Comparison of ENCODE assay signal across 24 mouse cellular contexts in the genomic region with DNA sequence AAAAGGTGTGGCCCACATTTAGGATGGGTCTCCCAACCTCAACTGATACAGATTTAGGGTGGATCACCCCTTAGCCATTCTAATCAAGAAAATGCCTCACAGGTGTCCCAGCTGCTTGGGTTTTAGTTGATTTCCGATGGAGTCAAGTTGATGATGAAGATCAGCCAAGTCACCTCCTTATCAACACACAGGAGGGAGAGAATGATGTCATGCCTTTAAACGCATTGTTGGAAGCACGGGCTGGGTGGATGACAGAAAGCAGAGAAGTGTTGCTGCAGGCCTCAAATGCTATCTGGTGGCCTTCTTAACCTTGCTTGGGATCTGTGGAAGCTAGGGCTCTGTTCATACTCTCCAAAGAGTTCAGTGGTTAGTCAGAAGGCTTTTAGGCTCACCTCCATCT. TPM values are rescaled to one million over a fixed set of nuclear protein-coding genes. Genes with fewer than 3 reads are reported as not detected.
DNase-seq lines count a peak whose midpoint lies in the region; ATAC-seq lines count a peak whose summit lies in the region.
"Had no signal": no experiment of that assay in that cellular context is flagged by ENCODE, and none has a peak within 500 bp of the region (broad histone marks: within the 10 kb centered on the region; RNA-seq: fewer than 3 reads in every experiment).

No protein-coding gene starts in this region.

- H3K9ac ChIP-seq in liver, embryonic 13.5 days = no peak overlapping the region
- no peak overlapping the region for H3K9ac ChIP-seq in liver, embryonic 16.5 days (ENCODE audit: low read depth, low read length)
- H3K9ac ChIP-seq: forebrain, embryonic 13.5 days; forebrain, postnatal 0 days; hindbrain, embryonic 12.5 days had no signal

- H3K4me3 ChIP-seq in liver, embryonic 13.5 days (replicated peaks) = no peak overlapping the region
- H3K4me3 ChIP-seq in liver, embryonic 16.5 days (ENCODE audit: low read depth, low read length) = no peak overlapping the region
- H3K4me3 ChIP-seq: embryonic facial prominence, embryonic 10.5 days; forebrain, embryonic 13.5 days; gastrocnemius, adult 2 months; hindbrain, embryonic 12.5 days had no signal

- H3K4me1 ChIP-seq in liver, embryonic 13.5 days (replicated peaks) = peaks cover 58% of the 10 kb centered on the region
- H3K4me1 ChIP-seq in liver, embryonic 16.5 days (ENCODE audit: control insufficient read depth, low read depth, low read length) = peaks cover 29% of the 10 kb centered on the region
- H3K4me1 ChIP-seq: forebrain, embryonic 13.5 days had no signal

- H3K4me2 ChIP-seq in liver, embryonic 13.5 days = 0 out of 2 replicates have a peak overlapping the region, but pooled peaks have one; percentile 13
- no peak overlapping the region for H3K4me2 ChIP-seq in liver, embryonic 16.5 days (ENCODE audit: low read depth, low read length)
- H3K4me2 ChIP-seq: forebrain, embryonic 13.5 days; hindbrain, embryonic 12.5 days had no signal

- no peaks in the 10 kb centered on the region for H3K27me3 ChIP-seq in liver, embryonic 13.5 days
- H3K27me3 ChIP-seq in liver, embryonic 16.5 days (ENCODE audit: control insufficient read depth, insufficient read depth, low read depth, low read length) = no peaks in the 10 kb centered on the region
- H3K27me3 ChIP-seq: forebrain, embryonic 13.5 days; hindbrain, embryonic 12.5 days; Patski had no signal

- no peaks in the 10 kb centered on the region for H3K9me3 ChIP-seq in liver, embryonic 13.5 days (replicated peaks)
- H3K9me3 ChIP-seq in liver, embryonic 16.5 days (replicated peaks; ENCODE audit: control insufficient read depth, low read length) = no peaks in the 10 kb centered on the region
- H3K9me3 ChIP-seq: embryonic facial prominence, embryonic 10.5 days; forebrain, embryonic 13.5 days; hindbrain, embryonic 12.5 days had no signal

- H3K27ac ChIP-seq in liver, embryonic 13.5 days = peak overlapping the region; percentile 72
- H3K27ac ChIP-seq in liver, embryonic 16.5 days (ENCODE audit: low read length) = peak overlapping the region; percentile 42
- H3K27ac ChIP-seq: embryonic facial prominence, embryonic 10.5 days; forebrain, embryonic 13.5 days; gastrocnemius, adult 2 months; hindbrain, embryonic 12.5 days had no signal

- 37% methylated on average over 3 of the region's 3 CpGs for WGBS in liver, embryonic 13.5 days (ENCODE audit: insufficient replicate concordance)
- 41% methylated on average over 3 of the region's 3 CpGs for WGBS in liver, embryonic 16.5 days (ENCODE audit: insufficient replicate concordance)

- DNase-seq in heart, adult 11 months = peak; percentile 78
- no peak for DNase-seq in heart, adult 9 months (ENCODE audit: low spot score in 2 of 2)
- no peak for DNase-seq in liver, embryonic 13.5 days
- DNase-seq in liver = no peak
- no peak for DNase-seq in adrenal gland, adult (ENCODE audit: inconsistent age in 2 of 2, low spot score in 1 of 2)
- DNase-seq in layer of hippocampus, adult 9-10 months (ENCODE audit: low spot score) = no peak
- DNase-seq: adrenal gland, adult 8-10 months; adrenal gland, postnatal 36 days; cerebellum, adult 2 months; cerebellum, postnatal 10 days; forebrain, postnatal 0 days; gastrocnemius, adult 2 months; gastrocnemius, postnatal 25 days; heart, postnatal 10 days; heart, postnatal 4 days had no signal

- H3K36me3 ChIP-seq in liver, embryonic 13.5 days = no peaks in the 10 kb centered on the region
- H3K36me3 ChIP-seq in liver, embryonic 16.5 days (ENCODE audit: control insufficient read depth, insufficient read depth) = no peaks in the 10 kb centered on the region
- H3K36me3 ChIP-seq: embryonic facial prominence, embryonic 10.5 days; hindbrain, embryonic 12.5 days had no signal

- ATAC-seq in liver, embryonic 13.5 days (ENCODE audit: low read depth) = no peak
- no peak for ATAC-seq in liver, embryonic 16.5 days (ENCODE audit: low read depth)
- ATAC-seq: forebrain, embryonic 13.5 days; forebrain, postnatal 0 days; hindbrain, embryonic 16.5 days; Patski had no signal

RNA-seq across cellular contexts. Expression of gene Il10rb, which starts 28.2 kb away (rescaled TPM):
- 25.0 and 28.1 TPM in 2 replicates for polyA plus RNA-seq in liver, embryonic 13.5 days (2015; fragmentation: Nextera tagmentation; extraction: Ambion mirVana)
- 32.3 and 33.6 TPM in 2 replicates for polyA plus RNA-seq in liver, embryonic 16.5 days (2015; fragmentation: Nextera tagmentation; extraction: Ambion mirVana)

RNA-seq across cellular contexts. Expression of gene Gm21970, which starts 42.6 kb away (rescaled TPM):
- polyA plus RNA-seq in liver, embryonic 13.5 days (2015; fragmentation: Nextera tagmentation; extraction: Ambion mirVana) = not detected in 2 replicates
- polyA plus RNA-seq in liver, embryonic 16.5 days (2015; fragmentation: Nextera tagmentation; extraction: Ambion mirVana) = not detected in 2 replicates
- polyA plus RNA-seq: CD4-positive, CD25-positive, alpha-beta regulatory T cell, adult 4 months; cerebellum, adult 2 months; embryonic facial prominence, embryonic 10.5 days; embryonic facial prominence, embryonic 14.5 days; forebrain, embryonic 13.5 days; forebrain, postnatal 0 days; heart, embryonic 14.5 days; hindbrain, embryonic 12.5 days; hindbrain, embryonic 16.5 days had no signal

RNA-seq across cellular contexts. Expression of gene Ifnar1, which starts 50.9 kb away (rescaled TPM):
- polyA plus RNA-seq in liver, embryonic 13.5 days (2015; fragmentation: Nextera tagmentation; extraction: Ambion mirVana) = 18.0 and 19.1 TPM in 2 replicates
- 21.3 and 25.0 TPM in 2 replicates for polyA plus RNA-seq in liver, embryonic 16.5 days (2015; fragmentation: Nextera tagmentation; extraction: Ambion mirVana)
